Mouse (Mus musculus) intestine, embryonic 14.5 days (tissue): ENCODE data around the gene Dock7. TPM values are rescaled to one million over a fixed set of nuclear protein-coding genes. Genes with fewer than 3 reads are reported as not detected.
A peak's percentile ranks its signal among the peaks of the same experiment; 100 is the strongest.

Source experiments
- ATAC-seq: fragments of 200-750 bp; cut with Nextera tagmentation; replicated peaks from 2 replicates; pipeline ENCODE4 v1.8.0; 2017; ENCODE audit warnings: low read depth, moderate number of reproducible peaks, moderate TSS enrichment, moderate library complexity; ENCODE audit not compliant: low FRiP score, low TSS enrichment
- DNase-seq: peaks from one replicate; pipeline ENCODE4 v3.0.0-alpha.2; 2018; ENCODE audit warnings: low spot score
- H3K27ac ChIP-seq: fragments of 300-500 bp; sonication (generic); 2 replicates; pipeline ENCODE4 v1.5.1; 2014; ENCODE audit warnings: low read depth, mild to moderate bottlenecking, control low read depth
- H3K27me3 ChIP-seq: fragments of 300-500 bp; sonication (generic); replicated peaks from 2 replicates; pipeline ENCODE4 v1.6.1; 2014; ENCODE audit warnings: low read length, control low read depth; ENCODE audit not compliant: control insufficient read depth, insufficient read depth
- H3K36me3 ChIP-seq: fragments of 300-500 bp; sonication (generic); 2 replicates; pipeline ENCODE4 v1.6.1; 2014; ENCODE audit warnings: low read length, control low read depth; ENCODE audit not compliant: control insufficient read depth, insufficient read depth
- H3K4me1 ChIP-seq: fragments of 300-500 bp; sonication (generic); replicated peaks from 2 replicates; pipeline ENCODE4 v1.6.1; 2014; ENCODE audit warnings: low read length, control low read depth, mixed read lengths; ENCODE audit not compliant: control insufficient read depth, insufficient read depth
- H3K4me2 ChIP-seq: fragments of 300-500 bp; sonication (generic); 2 replicates; pipeline ENCODE4 v1.6.1; 2014; ENCODE audit warnings: low read length
- H3K4me3 ChIP-seq: fragments of 300-500 bp; sonication (generic); 2 replicates; pipeline ENCODE4 v1.5.1; 2014; ENCODE audit warnings: low read depth, low read length, control low read depth, mixed read lengths
- H3K9ac ChIP-seq: fragments of 300-500 bp; sonication (generic); 2 replicates; pipeline ENCODE4 v1.6.1; 2014; ENCODE audit warnings: mild to moderate bottlenecking, low read length
- H3K9me3 ChIP-seq: fragments of 300-500 bp; sonication (generic); 2 replicates; pipeline ENCODE4 v1.6.1; 2016; ENCODE audit warnings: low read length, control low read depth; ENCODE audit not compliant: control insufficient read depth
- WGBS: fragments of 180-500 bp; shearing (Covaris S2); extraction: QIAGEN DNeasy Blood & Tissue Kit; methylation state at CpG from one replicate; pipeline ENCODE4 v1.1.7; 2014; 5-methylcytosine and 5-hydroxymethylcytosine counted together
- polyA plus RNA-seq: library from polyadenylated mRNA; unstranded; fragments of >200 nt; fragmentation: Nextera tagmentation; extraction: Ambion mirVana; gene quantifications from 2 replicates; pipeline ENCODE4 v1.2.1, GENCODE M21; 2014

Gene Dock7
- polyA plus RNA-seq, 1 experiment from 2014 or later, result 67.4 TPM

DNA sequence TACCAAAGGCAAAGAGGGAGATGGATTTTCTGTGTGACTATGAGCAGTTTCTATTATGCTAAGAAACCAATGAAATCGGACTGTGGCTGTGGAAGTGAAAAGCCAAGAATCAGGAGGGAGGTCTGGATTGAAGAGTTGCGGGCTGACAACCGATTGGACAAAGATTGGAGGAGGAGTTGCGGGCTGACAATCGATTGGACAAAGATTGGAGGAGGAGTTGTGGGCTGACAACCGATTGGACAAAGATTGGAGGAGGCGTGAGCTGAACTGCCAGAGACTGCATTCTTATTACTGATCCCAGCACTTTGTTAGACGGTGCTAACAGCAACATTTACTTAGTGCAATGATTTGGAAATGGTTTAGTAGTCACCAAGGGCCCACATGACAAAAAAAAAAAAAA is 12.6 kb upstream of the Dock7 start:
- Histone ChIP-seq H3K4me1 (no peaks in the 10 kb centered on the region), H3K36me3 (no peaks in the 10 kb centered on the region), H3K27me3 (no peaks in the 10 kb centered on the region), H3K9me3 (no peaks in the 10 kb centered on the region), H3K27ac (no peak overlapping the region), H3K4me3 (no peak overlapping the region), H3K4me2 (no peak overlapping the region), H3K9ac (no peak overlapping the region)
- 94% methylated on average over 8 of the region's 8 CpGs for WGBS
- ATAC-seq (no peak), DNase-seq (no peak)

DNA sequence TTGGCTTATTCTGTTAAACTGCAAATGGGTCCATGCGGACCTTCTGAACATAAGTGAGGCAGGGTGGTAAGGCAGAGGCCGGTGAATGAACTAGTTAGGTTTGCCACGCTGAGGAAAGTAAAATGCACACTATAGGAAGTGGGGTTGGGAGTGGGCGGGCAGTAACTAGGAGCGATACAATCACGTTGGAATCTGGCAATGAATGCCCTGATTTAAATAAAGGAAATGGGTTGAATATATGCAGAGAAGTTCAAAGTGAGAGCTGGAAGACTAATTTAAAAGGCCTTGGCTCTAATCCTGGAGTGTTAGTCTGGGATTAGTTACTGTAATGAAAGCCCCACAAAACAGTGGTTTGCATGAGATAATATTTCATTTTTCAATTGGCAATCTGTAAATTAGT is 12.0 kb upstream of the Dock7 start:
- DNase-seq (no peak), ATAC-seq (no peak)
- WGBS, result 76% methylated on average over 6 of the region's 6 CpGs
- Histone ChIP-seq H3K4me1 (no peaks in the 10 kb centered on the region), H3K36me3 (no peaks in the 10 kb centered on the region), H3K9me3 (no peaks in the 10 kb centered on the region), H3K27me3 (no peaks in the 10 kb centered on the region), H3K4me2 (no peak overlapping the region), H3K4me3 (no peak overlapping the region), H3K9ac (no peak overlapping the region), H3K27ac (no peak overlapping the region)

DNA sequence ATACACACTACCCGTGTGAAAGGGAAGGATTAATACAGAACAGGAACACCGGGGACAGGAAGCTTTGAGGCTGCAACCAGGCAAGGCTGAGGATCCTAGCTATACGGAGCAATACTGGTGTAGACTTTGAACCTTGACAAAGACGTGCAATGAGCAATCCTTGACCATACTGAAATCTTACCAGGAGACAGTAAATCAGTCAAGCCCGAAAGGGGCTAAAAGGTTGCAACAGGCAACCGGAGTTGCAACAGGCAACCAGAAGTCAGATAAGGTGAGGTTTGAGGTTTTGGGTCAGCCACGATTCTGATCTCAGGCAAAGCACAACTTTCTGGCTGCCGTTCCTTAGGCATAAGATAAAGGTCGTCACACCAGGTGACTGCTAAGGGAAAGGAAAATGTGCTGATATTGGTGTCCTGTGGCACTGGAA is 10.5 kb upstream of the Dock7 start:
- Histone ChIP-seq H3K4me3 (no peak overlapping the region), H3K4me1 (no peaks in the 10 kb centered on the region), H3K27me3 (no peaks in the 10 kb centered on the region), H3K27ac (no peak overlapping the region), H3K9me3 (no peaks in the 10 kb centered on the region), H3K4me2 (no peak overlapping the region), H3K9ac (no peak overlapping the region), H3K36me3 (no peaks in the 10 kb centered on the region)
- ATAC-seq (peak; percentile 55; the same call in 1 of the 2 replicates), DNase-seq (no peak)
- 66% methylated on average over 9 of the region's 9 CpGs for WGBS

DNA sequence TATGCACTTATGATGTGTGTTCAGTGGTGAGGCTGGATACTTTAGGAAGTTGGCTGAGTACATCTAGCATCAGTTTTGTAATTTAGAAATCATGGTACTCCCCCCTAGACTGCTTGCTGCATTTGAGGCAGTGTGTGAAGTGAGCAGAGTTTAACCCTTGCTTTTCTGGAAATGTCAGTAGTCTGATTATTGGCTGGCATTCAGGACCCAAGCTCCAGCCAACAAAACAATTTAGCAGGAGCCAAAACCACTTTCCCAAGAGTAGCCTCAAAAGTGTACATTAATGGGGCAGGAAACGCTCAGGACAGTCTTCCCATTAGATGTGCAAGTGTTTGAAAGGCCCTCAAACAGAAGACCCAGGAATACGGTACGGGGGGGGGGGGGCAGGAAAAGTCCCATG is 2.8 kb upstream of the Dock7 start:
- ATAC-seq, result no peak

DNA sequence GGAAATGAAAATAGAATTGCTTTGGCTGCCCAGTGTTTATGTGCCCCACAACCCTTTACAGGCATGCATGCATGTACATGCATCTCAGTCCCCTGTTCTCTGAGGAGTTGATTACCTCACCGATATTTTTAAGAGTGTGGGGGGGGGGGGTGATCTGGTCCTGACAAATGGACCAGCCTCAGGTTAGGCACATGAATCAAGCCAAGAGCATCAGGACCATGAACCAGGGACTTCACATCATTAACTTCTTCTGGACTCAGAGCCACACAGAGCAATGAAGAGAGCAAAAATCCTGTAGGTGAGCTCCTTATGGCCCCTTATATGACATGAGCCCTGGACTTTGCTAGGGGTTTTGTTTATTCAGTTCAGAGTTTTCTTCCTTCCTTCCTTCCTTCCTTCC is 2.1 kb upstream of the Dock7 start:
- Histone ChIP-seq H3K4me3 (no peak overlapping the region), H3K27ac (no peak overlapping the region), H3K4me1 (peaks cover 25% of the 10 kb centered on the region), H3K4me2 (no peak overlapping the region), H3K27me3 (no peaks in the 10 kb centered on the region), H3K36me3 (no peaks in the 10 kb centered on the region), H3K9ac (no peak overlapping the region), H3K9me3 (no peaks in the 10 kb centered on the region)
- 70% methylated on average over 1 of the region's 1 CpGs for WGBS
- ATAC-seq (no peak), DNase-seq (no peak)

More for the DNA sequence above, 2.8 kb upstream of the Dock7 start:
- H3K27ac ChIP-seq, result no peak overlapping the region
- no peaks in the 10 kb centered on the region for H3K27me3 ChIP-seq
- no peak overlapping the region for H3K4me2 ChIP-seq
- DNase-seq, result no peak
- no peaks in the 10 kb centered on the region for H3K9me3 ChIP-seq
- no peaks in the 10 kb centered on the region for H3K36me3 ChIP-seq
- H3K9ac ChIP-seq, result no peak overlapping the region
- no peak overlapping the region for H3K4me3 ChIP-seq
- 42% methylated on average over 3 of the region's 3 CpGs for WGBS
- peaks cover 22% of the 10 kb centered on the region for H3K4me1 ChIP-seq

DNA sequence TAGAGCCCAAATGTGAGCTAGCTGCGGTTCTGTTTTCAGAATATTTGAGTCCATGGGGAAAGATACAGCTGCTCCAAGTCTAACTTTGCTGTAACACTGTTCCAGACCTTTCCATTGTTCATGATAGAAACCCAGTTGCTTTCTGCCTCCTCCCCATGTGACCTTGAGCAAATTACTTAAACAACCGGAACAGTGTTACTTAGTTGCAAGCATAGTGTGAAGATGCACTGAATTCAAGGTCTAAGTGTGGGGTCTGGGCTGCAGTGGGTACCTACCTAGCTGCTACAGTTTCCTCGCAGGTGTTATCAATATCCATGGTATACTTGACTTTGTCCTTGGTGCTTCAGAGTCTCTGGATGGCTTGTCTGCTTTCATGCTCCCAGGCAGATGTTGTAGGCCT is 1.3 kb upstream of the Dock7 start:
- DNase-seq (no peak), ATAC-seq (no peak)
- peaks cover 25% of the 10 kb centered on the region for H3K4me1 ChIP-seq
- H3K36me3 ChIP-seq, result no peaks in the 10 kb centered on the region
- H3K27ac ChIP-seq, result no peak overlapping the region
- no peaks in the 10 kb centered on the region for H3K9me3 ChIP-seq
- no peak overlapping the region for H3K4me3 ChIP-seq
- 66% methylated on average over 3 of the region's 3 CpGs for WGBS
- H3K27me3 ChIP-seq, result no peaks in the 10 kb centered on the region
- H3K4me2 ChIP-seq, result peak overlapping the region; percentile 77; the same call in 1 of the 2 replicates
- H3K9ac ChIP-seq, result no peak overlapping the region

DNA sequence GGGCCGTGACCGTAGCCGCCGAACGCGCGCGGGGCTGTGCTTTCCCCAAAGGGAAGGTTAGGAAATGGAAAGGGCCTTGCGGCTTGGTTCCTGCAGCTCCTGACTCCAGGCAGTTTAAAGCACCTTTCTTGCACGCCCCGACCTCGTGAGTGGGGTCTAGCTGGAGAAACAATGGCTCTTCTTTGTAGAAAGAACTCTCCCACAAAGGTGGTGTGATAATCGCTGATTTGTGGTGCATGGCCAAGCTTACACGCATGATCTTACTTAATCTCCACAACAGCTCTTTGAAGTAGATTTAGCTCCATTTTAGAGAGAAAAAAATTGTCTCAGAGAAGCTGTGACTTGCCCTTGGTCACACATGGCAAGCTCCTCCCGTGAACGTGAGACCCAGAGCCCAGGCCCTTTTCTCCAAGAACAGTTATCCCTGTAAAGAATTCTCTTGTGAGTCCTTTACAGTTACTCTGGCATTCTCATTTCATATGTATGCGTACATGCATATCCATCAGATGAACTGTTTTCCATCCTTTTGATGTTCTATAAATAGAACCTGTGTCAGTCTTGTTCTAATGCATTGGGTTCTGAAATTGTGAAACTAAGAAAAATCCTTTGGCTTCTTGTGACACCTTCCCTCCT is 524 bp upstream of the Dock7 start:
- ATAC-seq, result peak; percentile 18
- WGBS, result 3% methylated on average over 17 of the region's 17 CpGs
- H3K9me3 ChIP-seq, result no peaks in the 10 kb centered on the region
- peak overlapping the region; percentile 91 for H3K4me3 ChIP-seq
- H3K9ac ChIP-seq, result peak overlapping the region; percentile 98
- 0 out of 2 replicates have a peak overlapping the region, but pooled peaks have one; percentile 47 for H3K27ac ChIP-seq
- peak overlapping the region; percentile 77 for H3K4me2 ChIP-seq
- no peak for DNase-seq
- H3K27me3 ChIP-seq, result no peaks in the 10 kb centered on the region
- H3K4me1 ChIP-seq, result peaks cover 27% of the 10 kb centered on the region
- no peaks in the 10 kb centered on the region for H3K36me3 ChIP-seq

DNA sequence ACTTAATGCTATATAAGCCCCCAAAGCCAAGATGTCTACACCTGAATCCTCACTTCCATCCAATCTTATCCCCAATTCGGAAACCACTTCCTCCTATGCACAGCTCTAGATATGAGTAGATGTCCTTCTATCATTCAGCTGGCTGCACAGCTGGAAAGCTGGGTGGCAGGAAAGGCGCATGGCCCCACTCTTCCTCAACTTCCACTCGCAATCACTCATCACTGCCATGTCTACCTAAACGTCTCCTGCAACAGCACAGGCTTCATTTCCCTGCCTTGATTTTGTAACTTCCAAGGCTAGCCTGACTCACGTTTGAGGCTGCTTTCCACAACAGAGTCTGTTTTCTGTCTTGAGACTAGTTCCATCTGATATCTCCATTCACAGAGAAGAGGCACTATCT is 1.7 kb downstream of the Dock7 start:
- no peaks in the 10 kb centered on the region for H3K36me3 ChIP-seq
- DNase-seq, result no peak
- H3K4me1 ChIP-seq, result peaks cover 34% of the 10 kb centered on the region
- no peak overlapping the region for H3K9ac ChIP-seq
- no peak overlapping the region for H3K27ac ChIP-seq
- peak overlapping the region; percentile 77 for H3K4me2 ChIP-seq
- H3K4me3 ChIP-seq, result peak overlapping the region; percentile 91
- 44% methylated on average over 5 of the region's 5 CpGs for WGBS
- no peaks in the 10 kb centered on the region for H3K9me3 ChIP-seq
- ATAC-seq, result no peak
- H3K27me3 ChIP-seq, result no peaks in the 10 kb centered on the region

DNA sequence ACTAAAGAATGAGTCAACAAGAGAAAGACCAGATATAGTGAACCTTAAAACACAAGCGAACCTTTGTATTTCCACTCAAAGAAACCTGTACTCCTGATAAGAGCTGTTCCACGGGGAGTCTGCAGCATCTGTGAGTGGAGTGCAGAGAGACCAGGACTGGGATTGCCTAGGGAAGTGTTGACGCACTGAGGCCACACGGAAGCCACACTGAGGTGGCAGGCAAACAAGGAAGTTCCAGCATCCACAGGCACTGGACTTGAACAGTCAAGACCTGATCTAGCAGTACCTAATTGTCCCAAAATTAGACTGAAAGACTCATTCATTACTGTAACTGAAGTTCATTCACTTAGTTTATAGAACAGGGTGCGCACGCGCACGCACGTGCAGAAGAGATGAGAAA is 4.9 kb downstream of the Dock7 start:
- Histone ChIP-seq H3K27me3 (no peaks in the 10 kb centered on the region), H3K27ac (no peak overlapping the region), H3K9ac (no peak overlapping the region), H3K9me3 (no peaks in the 10 kb centered on the region), H3K4me3 (no peak overlapping the region), H3K36me3 (no peaks in the 10 kb centered on the region), H3K4me2 (no peak overlapping the region), H3K4me1 (peaks cover 27% of the 10 kb centered on the region)
- ATAC-seq (no peak), DNase-seq (no peak)
- 69% methylated on average over 9 of the region's 9 CpGs for WGBS
